Mouse (Mus musculus) thymus, adult 2 months (tissue): ENCODE measurements around the gene Zfp414.

Experiments
- CTCF ChIP-seq: fragments of 200-500 bp; IDR thresholded peaks from 2 replicates; pipeline ENCODE4 v1.5.1; 2012; ENCODE audit warnings: mild to moderate bottlenecking, control low read depth, low read length, moderate library complexity, borderline replicate concordance; ENCODE audit not compliant: control insufficient read depth, poor library complexity, insufficient read depth; ENCODE audit errors: extremely low read depth
- POLR2A ChIP-seq: fragments of 200-500 bp; IDR thresholded peaks from 2 replicates; pipeline ENCODE4 v1.6.1; 2012; ENCODE audit warnings: mild to moderate bottlenecking, low read length, control low read depth, moderate library complexity; ENCODE audit not compliant: control insufficient read depth, poor library complexity, insufficient read depth; ENCODE audit errors: extremely low read depth

DNA sequence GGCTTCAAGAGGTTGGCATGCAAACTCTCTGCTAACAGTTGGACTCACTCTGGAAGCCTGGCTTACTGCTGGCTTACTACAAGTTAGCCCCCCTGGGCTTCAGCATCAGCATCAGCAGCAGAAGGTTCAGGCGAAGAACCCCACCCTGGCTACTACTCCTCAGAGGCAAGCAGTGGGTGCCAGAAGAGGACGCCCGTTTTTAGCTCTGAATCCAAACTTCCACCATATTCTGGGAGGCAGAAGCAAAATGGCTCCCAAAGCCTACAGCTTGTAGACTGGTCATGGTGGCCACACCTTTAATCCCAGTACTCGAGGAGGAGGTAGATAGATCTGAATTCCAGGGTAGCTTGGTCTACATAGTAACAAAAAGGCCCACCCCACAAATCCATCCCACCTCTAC lies 15.2 kb downstream of the Zfp414 start:
- TF ChIP-seq CTCF (no peak), POLR2A (no peak)
